Mouse (Mus musculus) embryonic facial prominence, embryonic 13.5 days (tissue): ENCODE data around the gene Tent5d. TPM values are rescaled to one million over a fixed set of nuclear protein-coding genes. Genes with fewer than 3 reads are reported as not detected.

Experiments used
- polyA plus RNA-seq: library from polyadenylated mRNA; unstranded; fragments of >200 nt; fragmentation: Nextera tagmentation; extraction: Ambion mirVana; gene quantifications from 2 replicates; pipeline ENCODE4 v1.2.1, GENCODE M21; 2015

Tent5d gene
- polyA plus RNA-seq, 1 experiment from 2014 or later, result not detected

Other genes starting within 250 kb of the Tent5d start
- gene Tbx22, start 124.6 kb upstream of the Tent5d start, polyA plus RNA-seq, result 2.5 and 4.2 TPM in 2 replicates
- gene 2610002M06Rik, start 23.7 kb downstream of the Tent5d start, polyA plus RNA-seq, result 11.1 and 12.7 TPM in 2 replicates
- not detected in 2 replicates for gene Gm732, start 155.9 kb downstream of the Tent5d start, polyA plus RNA-seq